Mouse (Mus musculus): ENCODE results near the gene Pitpnm2. TPM values are rescaled to one million over a fixed set of nuclear protein-coding genes. Genes with fewer than 3 reads are reported as not detected.

Gene Pitpnm2
- polyA plus RNA-seq, 1 experiment = 55.3 TPM

GRCm38 (mm10) chr5:124095596-124096232, 153.8 kb downstream of the Pitpnm2 start, which contains the start of gene Abcb9:
Gene Abcb9 (minus strand): TSS chr5:124095798.
- TF ChIP-seq GATA1 (IDR thresholded peaks at IDR 0.05; ENCODE audit: low read length) = no peak

GRCm38 (mm10) chr5:124095077-124095581, 154.4 kb downstream of the Pitpnm2 start:
- TF ChIP-seq GATA1 (IDR thresholded peaks at IDR 0.05; ENCODE audit: low read length) = no peak

GRCm38 (mm10) chr5:124093852-124094604, 155.5 kb downstream of the Pitpnm2 start:
- no peak for TF ChIP-seq GATA1 (IDR thresholded peaks at IDR 0.05; ENCODE audit: low read length)

- TF ChIP-seq GATA1 (IDR thresholded peaks at IDR 0.05; ENCODE audit: low read length) = no peak
Observed at GRCm38 (mm10) chr5:124093120-124093794, 156.3 kb downstream of the Pitpnm2 start.

GRCm38 (mm10) chr5:124091951-124092406, 157.6 kb downstream of the Pitpnm2 start:
- no peak for TF ChIP-seq GATA1 (IDR thresholded peaks at IDR 0.05; ENCODE audit: low read length)

GRCm38 (mm10) chr5:124089868-124090267, 159.7 kb downstream of the Pitpnm2 start:
- no peak for TF ChIP-seq GATA1 (IDR thresholded peaks at IDR 0.05; ENCODE audit: low read length)

GRCm38 (mm10) chr5:124086876-124087275, 162.7 kb downstream of the Pitpnm2 start:
- TF ChIP-seq GATA1 (IDR thresholded peaks at IDR 0.05; ENCODE audit: low read length) = no peak

- TF ChIP-seq GATA1 (IDR thresholded peaks at IDR 0.05; ENCODE audit: low read length) = no peak
Observed at GRCm38 (mm10) chr5:124085513-124085912, 164.0 kb downstream of the Pitpnm2 start.

GRCm38 (mm10) chr5:124084588-124085173, 164.9 kb downstream of the Pitpnm2 start:
- TF ChIP-seq GATA1 (IDR thresholded peaks at IDR 0.05; ENCODE audit: low read length) = no peak

GRCm38 (mm10) chr5:124083850-124084587, 165.5 kb downstream of the Pitpnm2 start:
- no peak for TF ChIP-seq GATA1 (IDR thresholded peaks at IDR 0.05; ENCODE audit: low read length)

- no peak for TF ChIP-seq GATA1 (IDR thresholded peaks at IDR 0.05; ENCODE audit: low read length)
Observed at GRCm38 (mm10) chr5:124082941-124083688, 166.4 kb downstream of the Pitpnm2 start.

GRCm38 (mm10) chr5:124082447-124082846, 167.1 kb downstream of the Pitpnm2 start:
- no peak for TF ChIP-seq GATA1 (IDR thresholded peaks at IDR 0.05; ENCODE audit: low read length)

GRCm38 (mm10) chr5:124079880-124080279, 169.7 kb downstream of the Pitpnm2 start:
- TF ChIP-seq GATA1 (IDR thresholded peaks at IDR 0.05; ENCODE audit: low read length) = no peak

- no peak for TF ChIP-seq GATA1 (IDR thresholded peaks at IDR 0.05; ENCODE audit: low read length)
Observed at GRCm38 (mm10) chr5:124078794-124079416, 170.7 kb downstream of the Pitpnm2 start.

Data from G1E-ER4 (cell line).